Mouse (Mus musculus) frontal cortex, postnatal 36 days (tissue): ENCODE measurements around the gene Dcaf4.

Experiments
- DNase-seq, 2 experiments: peaks; one replicate each; pipeline ENCODE4 v3.0.0; 2022; ENCODE audit warnings: low spot score in 2 of 2

Dcaf4 gene

DNA sequence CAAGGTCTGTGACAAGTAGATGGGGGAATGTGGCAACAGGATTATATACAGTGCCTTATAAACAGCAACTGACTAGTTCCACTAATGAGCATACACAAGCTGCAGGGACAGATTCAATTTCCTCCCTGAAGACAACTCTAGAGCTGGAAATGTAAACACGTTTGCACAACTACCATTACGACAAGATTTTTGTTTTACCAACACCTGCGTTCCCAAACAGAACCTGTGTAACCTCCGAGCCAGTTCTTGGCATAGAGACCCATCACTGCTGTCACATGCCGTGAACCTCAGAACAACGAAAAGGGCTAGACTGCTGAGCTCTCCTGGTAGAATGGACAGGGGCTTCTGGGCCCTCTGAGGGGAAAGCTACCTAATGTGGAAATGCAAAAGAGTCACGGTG is 23.7 kb downstream of the Dcaf4 start:
- no peak for DNase-seq

DNA sequence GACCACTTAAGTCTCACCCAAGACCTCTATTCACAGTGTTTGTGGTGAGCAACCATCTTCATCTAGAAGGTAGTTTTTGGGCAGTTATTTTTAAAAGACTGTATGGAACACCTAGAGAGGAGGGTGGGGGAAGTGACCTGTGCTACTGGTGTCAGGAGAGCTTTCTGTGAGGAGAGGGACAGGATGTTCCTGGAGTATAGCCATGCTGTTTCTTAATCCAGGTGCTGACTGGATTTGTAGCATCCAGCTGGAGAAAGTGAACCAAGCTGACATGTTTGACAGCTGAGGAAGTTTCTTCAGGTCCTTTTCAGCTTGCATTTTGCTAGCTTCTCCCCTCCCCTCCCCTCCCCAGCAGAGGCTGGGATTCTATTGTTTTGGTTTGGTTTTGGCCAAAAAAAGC is 24.5 kb downstream of the Dcaf4 start:
- DNase-seq, result no peak

DNA sequence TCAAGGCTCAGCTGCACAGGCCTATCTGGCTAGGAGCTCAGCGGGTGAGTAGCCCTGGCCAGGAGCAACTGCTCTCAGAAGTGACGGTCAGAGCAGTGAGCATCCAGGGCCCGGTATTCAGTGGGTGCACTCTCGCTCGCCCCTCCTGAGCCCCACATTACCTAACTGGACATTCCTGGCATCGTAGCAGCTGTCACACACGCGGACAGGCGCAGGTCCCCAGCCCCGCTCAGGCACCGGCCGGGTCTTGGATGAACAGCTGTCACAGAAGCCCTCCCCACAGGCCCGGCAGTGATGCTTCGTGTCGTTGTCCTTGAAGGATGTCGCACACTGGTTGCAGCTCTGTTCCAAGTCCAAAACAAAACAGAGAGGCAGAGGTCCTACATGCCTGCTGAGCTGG is 31.0 kb downstream of the Dcaf4 start:
- DNase-seq, result no peak

DNA sequence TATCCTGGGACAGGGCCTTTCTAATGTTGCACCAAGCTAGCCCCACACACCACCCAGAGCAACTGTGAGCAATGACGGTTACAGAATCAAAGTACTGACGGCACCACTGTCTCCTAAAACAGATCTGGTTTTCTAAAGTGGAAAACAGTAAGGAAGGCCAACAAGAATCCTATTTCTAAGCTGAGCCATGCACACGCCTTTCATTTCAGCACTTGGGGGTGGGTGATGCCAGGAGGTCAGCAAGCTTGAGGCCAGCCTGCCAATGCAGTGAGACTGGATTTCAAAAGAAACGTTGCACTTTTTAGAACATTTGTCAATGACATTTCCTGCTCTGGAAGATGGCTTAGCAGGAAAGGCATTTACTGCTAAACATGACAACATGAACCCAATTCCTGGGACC is 33.5 kb downstream of the Dcaf4 start:
- no peak for DNase-seq

DNA sequence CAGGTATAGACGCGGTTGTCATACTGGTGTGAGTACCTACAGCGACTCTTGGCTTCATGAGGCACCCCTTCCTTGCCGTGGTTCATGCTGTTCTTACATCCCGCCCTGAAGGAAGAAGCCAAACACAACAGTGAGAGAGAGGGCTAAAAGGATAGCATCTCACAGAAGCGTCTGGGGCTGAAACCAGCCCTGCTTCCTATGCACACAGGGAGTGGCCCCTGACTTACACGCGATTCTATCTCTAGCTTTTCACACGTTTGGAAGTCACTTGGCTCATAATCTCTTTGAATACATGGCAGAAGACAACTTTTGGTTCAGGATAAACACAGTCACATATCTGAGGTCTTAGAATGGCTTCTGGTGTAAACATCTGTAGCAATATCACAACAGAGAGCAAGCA is 35.3 kb downstream of the Dcaf4 start:
- no peak for DNase-seq

DNA sequence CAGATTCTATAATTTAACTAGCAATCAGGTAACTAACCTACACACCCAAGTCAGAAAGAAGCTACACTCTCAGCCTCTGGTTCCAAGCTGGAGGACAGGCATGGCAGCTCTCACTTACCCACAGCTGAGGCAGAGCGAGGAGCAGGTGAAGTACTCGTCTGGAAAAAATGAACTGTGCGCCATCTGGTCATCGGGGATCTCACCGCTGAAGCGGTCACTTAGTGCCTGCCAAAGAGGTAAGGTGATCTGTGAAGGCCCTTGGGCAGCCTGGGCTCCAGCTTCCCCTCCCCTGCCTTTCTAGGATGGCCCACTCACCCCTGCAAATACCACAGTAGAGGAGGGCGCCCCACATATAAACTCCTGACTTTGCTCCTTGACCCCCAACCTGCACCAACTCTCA is 38.2 kb downstream of the Dcaf4 start:
- no peak for DNase-seq

DNA sequence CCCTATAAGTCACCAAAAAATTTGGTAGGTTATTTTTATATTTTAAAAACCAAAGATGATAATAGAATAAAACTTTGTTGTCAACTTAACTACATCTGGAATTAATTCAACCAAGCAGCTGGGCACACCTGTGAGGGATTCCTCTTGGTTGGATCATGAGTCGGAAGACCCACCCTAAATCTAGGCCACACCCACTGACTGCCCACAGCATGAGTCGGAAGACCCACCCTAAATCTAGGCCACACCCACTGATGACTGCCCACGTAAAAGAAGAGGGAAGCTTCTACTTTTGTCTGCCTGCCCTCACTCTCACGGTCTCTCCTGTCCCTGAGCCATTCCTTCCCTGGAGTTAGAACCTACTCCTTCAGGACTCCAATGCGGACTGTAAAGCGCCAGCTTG is 39.9 kb downstream of the Dcaf4 start:
- no peak for DNase-seq

DNA sequence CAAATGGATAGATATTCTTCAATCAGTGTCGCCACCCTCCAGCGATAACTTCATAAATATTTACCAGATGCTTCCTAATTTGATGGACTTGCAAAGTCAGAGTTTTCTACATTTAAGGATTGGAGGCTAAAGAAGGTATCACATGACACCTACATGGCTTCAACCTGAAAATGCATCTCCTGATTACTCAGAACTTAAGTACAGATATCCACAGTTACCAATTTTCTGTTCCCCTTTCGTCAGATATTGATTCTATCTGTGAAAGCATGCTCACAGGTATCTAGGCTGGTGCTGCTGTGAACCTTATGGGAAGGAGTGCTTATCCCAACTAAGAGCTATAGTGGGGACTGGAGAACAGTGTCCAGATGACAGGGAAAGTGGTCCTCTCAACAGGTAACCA is 42.3 kb downstream of the Dcaf4 start:
- DNase-seq, result no peak

DNA sequence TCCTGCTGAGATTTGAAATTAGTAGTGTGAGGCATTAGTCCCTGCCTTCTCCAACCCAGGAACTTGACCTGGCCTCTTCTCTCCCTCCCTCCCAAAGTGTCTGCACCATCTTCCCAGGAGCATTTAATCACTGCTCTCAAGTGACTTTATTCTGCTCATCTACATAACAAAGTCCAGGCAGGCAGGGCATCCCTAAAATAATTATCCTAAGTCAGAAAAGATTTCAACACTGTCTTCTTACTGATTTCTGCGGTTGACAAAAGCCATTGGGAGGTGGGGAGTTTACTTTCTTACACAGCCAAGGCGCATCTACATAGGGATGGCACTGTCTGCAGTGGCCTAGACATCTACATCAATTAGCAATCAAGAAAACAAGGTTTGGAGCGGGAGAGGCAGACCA is 49.6 kb downstream of the Dcaf4 start:
- no peak for DNase-seq

DNA sequence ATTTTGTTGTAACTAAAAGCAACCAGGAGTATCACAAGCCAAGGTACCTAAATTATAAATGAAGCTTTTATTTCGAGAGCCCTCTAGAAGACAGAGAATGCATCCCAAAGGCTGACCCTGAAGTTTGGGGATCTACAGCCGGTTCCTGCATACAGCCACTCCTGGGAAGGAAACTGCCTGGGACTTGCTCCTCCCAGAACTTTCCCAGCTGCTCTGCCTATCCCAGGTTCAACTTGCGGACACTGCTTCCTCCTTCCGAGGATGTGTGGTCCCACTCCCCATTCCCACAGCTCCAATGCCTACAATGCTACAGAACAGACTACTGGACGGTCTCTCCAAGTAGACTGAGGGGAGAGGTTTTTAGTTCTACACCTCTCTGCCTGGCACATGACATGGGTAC is 52.5 kb downstream of the Dcaf4 start:
- no peak for DNase-seq

DNA sequence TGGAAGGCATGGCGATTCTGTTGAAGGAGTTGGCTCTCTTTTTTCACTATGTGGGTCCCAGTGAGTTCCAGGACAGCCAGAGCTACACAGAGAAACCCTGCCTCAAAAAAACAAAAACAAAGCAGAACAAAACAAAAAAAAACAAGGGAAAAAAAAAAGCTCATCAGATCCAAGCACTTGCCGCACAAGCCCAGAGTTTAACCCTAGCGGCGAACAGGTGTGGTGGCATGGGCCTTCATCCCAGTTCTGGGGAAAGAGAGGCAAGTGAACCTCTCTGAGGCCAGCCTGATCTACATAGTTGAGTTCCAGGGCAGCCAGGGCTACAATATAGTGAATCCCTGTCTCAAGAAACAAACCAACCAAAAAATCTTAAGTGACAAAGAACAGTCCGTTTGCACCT is 57.2 kb downstream of the Dcaf4 start:
- no peak for DNase-seq

DNA sequence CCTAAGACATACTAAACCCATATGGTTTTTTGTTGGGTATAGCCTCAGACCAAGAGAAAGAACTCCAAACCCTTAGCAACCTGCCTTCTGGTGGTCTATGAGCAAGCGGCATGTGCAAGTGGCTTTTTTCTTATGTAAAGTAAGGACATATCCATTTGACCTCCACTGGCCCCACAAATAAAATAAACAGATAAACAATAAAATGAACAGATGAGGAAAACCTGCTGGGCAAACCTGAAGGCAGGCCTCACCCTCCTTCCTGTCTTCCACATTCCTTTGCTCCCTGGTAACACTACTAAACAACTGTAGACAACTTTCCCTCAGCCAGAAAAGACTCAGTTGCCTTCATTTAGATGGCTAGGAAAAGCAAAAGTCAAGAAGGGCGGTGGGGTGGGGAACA is 58.1 kb downstream of the Dcaf4 start:
- no peak for DNase-seq

DNA sequence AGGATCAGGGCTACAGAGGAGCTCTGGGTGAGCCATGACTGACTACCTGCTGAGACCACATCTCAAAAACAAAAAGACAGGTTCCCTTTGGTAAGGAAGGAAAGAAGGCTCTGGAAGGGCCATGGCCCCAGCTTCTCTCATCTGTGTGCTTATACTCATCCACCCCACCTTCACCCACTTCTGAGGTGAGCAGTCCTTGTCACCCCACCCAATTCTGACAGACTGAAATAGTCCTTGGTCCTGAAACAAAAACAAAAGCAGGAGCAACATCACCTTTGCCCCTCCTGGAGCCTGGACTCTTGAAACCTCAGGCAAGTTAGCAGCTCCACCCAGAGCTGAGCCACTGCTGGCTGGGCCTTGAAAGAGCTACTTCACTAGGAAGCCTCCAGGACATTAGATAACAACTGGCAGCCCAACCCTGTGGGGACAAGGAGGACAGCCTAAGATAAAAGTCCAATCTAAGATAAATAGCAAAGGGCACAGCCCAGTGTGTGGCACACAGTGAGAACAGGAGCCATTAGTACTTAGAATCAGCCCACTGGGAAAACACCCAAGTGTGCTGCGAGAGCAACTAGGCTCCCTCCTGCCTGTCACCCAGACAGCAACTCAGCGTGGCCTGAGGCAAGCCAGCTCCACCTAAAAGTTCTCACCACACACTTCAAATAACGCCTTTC is 58.8 kb downstream of the Dcaf4 start:
- DNase-seq, result no peak

DNA sequence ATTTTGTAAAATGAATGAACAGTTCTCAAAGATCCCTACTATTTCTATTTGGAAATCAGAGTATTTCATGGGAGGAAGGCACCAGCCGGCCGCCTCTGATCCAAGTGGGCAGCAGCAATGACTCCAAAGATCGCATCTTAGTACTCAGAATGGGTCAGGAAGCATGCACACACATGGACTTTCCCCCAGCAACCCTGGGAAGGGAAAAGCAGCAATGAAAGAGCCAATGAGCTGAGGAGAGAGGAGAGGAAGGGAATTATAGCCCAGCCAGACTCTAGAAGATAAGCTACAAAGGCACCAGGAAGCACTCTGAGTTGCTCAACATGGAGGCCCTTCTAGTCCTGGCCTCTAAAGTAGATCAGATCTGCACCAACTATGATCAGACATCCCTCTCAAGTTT is 60.0 kb downstream of the Dcaf4 start:
- DNase-seq, result no peak

DNA sequence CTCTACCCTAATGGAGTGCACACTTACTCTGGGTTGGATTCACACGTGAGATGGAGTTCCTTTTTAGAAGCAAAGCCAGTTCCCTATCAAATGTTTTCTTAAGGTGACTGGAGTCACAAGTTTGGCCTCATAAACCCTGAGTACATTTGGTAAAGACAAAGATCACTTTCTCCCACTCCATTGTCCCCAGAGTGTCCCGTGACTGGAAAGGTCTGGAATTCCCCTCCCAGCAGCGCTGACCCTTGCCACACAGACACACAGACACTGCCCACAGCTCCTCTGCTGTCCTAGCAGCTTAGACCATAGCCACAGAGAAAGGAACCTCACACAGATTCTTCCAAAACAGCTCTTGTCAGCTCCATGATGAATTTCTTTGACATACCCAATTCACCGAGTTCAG is 61.8 kb downstream of the Dcaf4 start:
- DNase-seq, result no peak

DNA sequence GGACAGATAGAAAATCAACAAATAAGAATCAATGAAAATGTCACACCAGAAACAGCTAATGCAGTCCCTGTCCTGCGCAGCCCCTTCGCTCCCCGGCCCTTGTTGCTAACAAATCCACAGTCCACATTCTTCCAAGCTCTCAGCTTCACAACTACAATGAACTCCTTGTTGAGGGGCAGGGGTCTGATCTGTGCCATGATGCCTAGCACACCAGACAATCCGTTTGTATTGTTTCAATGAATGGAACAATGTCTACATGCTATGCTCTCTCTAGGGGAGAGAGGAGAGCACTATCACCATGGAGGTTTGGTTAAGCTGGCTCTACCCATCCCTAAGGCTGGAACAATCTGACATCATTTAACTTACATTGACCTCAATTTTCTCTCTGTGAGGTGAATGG is 62.5 kb downstream of the Dcaf4 start:
- no peak for DNase-seq

DNA sequence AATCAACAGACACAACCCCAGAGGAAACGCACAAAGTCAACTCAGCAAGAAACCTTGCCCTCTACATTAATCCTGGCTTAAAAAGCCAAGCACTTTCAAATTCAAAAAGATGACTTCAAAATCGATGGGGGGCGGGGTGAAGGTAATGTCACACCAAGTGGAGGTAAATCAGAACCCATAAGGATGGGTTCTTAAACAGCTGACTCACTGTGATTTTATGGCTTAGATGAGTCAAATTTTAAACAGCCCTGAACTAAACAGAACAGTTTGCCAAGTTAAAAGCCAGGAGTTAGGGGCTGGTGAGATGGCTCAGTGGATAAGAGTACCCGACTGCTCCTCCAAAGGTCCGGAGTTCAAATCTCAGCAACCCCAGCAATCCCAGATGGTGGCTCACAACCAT is 66.4 kb downstream of the Dcaf4 start:
- no peak for DNase-seq
